Mouse (Mus musculus) intestine, embryonic 15.5 days (tissue): ENCODE measurements around the gene Gm5127. TPM values are rescaled to one million over a fixed set of nuclear protein-coding genes. Genes with fewer than 3 reads are reported as not detected.

ENCODE experiments used
- ATAC-seq: fragments of 200-750 bp; cut with Nextera tagmentation; 2 replicates; pipeline ENCODE4 v1.8.0; 2017; ENCODE audit warnings: moderate TSS enrichment, moderate library complexity
- H3K27ac ChIP-seq: fragments of 300-500 bp; sonication (generic); 2 replicates; pipeline ENCODE4 v1.5.1; 2015; ENCODE audit warnings: mild to moderate bottlenecking, inconsistent platforms
- H3K27me3 ChIP-seq: fragments of 300-500 bp; sonication (generic); replicated peaks from 2 replicates; pipeline ENCODE4 v1.6.1; 2015; ENCODE audit warnings: inconsistent platforms
- H3K36me3 ChIP-seq: fragments of 300-500 bp; sonication (generic); 2 replicates; pipeline ENCODE4 v1.6.1; 2015; ENCODE audit warnings: inconsistent platforms
- H3K4me1 ChIP-seq: fragments of 300-500 bp; sonication (generic); replicated peaks from 2 replicates; pipeline ENCODE4 v1.6.1; 2015; ENCODE audit warnings: inconsistent platforms
- H3K4me2 ChIP-seq: fragments of 300-500 bp; sonication (generic); replicated peaks from 2 replicates; pipeline ENCODE4 v1.6.1; 2015; ENCODE audit warnings: mild to moderate bottlenecking, inconsistent platforms
- H3K4me3 ChIP-seq: fragments of 300-500 bp; sonication (generic); replicated peaks from 2 replicates; pipeline ENCODE4 v1.5.1; 2015; ENCODE audit warnings: inconsistent platforms
- H3K9ac ChIP-seq: fragments of 300-500 bp; sonication (generic); 2 replicates; pipeline ENCODE4 v1.6.1; 2015; ENCODE audit warnings: inconsistent platforms
- H3K9me3 ChIP-seq: fragments of 300-500 bp; sonication (generic); 2 replicates; pipeline ENCODE4 v1.6.1; 2016; ENCODE audit warnings: inconsistent platforms
- WGBS: fragments of 180-500 bp; shearing (Covaris S2); methylation state at CpG from one replicate; pipeline ENCODE4 v1.1.7; 2015; 5-methylcytosine and 5-hydroxymethylcytosine counted together
- polyA plus RNA-seq: library from polyadenylated mRNA; unstranded; fragments of >200 nt; fragmentation: Nextera tagmentation; extraction: Ambion mirVana; gene quantifications from 2 replicates; pipeline ENCODE4 v1.2.1, GENCODE M21; 2015

Gm5127 gene
- polyA plus RNA-seq, 1 experiment from 2014 or later = 0.08 TPM

- no peaks in the 10 kb centered on the region for H3K4me1 ChIP-seq
- no peak overlapping the region for H3K27ac ChIP-seq
- H3K9ac ChIP-seq = no peak overlapping the region
- H3K4me2 ChIP-seq = no peak overlapping the region
- H3K9me3 ChIP-seq = no peaks in the 10 kb centered on the region
- no peak for ATAC-seq
- H3K27me3 ChIP-seq = no peaks in the 10 kb centered on the region
- no peak overlapping the region for H3K4me3 ChIP-seq
- no peaks in the 10 kb centered on the region for H3K36me3 ChIP-seq
These were observed 50.6 kb downstream of the Gm5127 start for GRCm38 (mm10) chrX:106633543-106633942.

- H3K9ac ChIP-seq = no peak overlapping the region
- no peaks in the 10 kb centered on the region for H3K4me1 ChIP-seq
- H3K4me3 ChIP-seq = no peak overlapping the region
- 81% methylated on average over 3 of the region's 3 CpGs for WGBS
- H3K27me3 ChIP-seq = no peaks in the 10 kb centered on the region
- ATAC-seq = no peak
- H3K9me3 ChIP-seq = no peaks in the 10 kb centered on the region
- no peak overlapping the region for H3K4me2 ChIP-seq
- no peaks in the 10 kb centered on the region for H3K36me3 ChIP-seq
- no peak overlapping the region for H3K27ac ChIP-seq
These were observed 52.0 kb downstream of the Gm5127 start for GRCm38 (mm10) chrX:106634799-106635541.

GRCm38 (mm10) chrX:106662101-106662500, 79.1 kb downstream of the Gm5127 start:
- Histone ChIP-seq H3K9ac (no peak overlapping the region), H3K4me2 (no peak overlapping the region), H3K4me1 (no peaks in the 10 kb centered on the region), H3K4me3 (no peak overlapping the region), H3K27me3 (no peaks in the 10 kb centered on the region), H3K9me3 (no peaks in the 10 kb centered on the region), H3K27ac (no peak overlapping the region), H3K36me3 (no peaks in the 10 kb centered on the region)
- no peak for ATAC-seq

- 77% methylated on average over 3 of the region's 3 CpGs for WGBS
- ATAC-seq = no peak
- Histone ChIP-seq H3K27ac (no peak overlapping the region), H3K9me3 (no peaks in the 10 kb centered on the region), H3K36me3 (no peaks in the 10 kb centered on the region), H3K4me1 (no peaks in the 10 kb centered on the region), H3K4me2 (no peak overlapping the region), H3K4me3 (no peak overlapping the region), H3K27me3 (no peaks in the 10 kb centered on the region), H3K9ac (no peak overlapping the region)
These were observed 121.6 kb downstream of the Gm5127 start for GRCm38 (mm10) chrX:106704590-106704989.

GRCm38 (mm10) chrX:106717160-106717559, 134.2 kb downstream of the Gm5127 start:
- no peaks in the 10 kb centered on the region for H3K9me3 ChIP-seq
- no peaks in the 10 kb centered on the region for H3K4me1 ChIP-seq
- no peaks in the 10 kb centered on the region for H3K36me3 ChIP-seq
- WGBS = 31% methylated on average over 2 of the region's 2 CpGs
- no peak overlapping the region for H3K4me2 ChIP-seq
- H3K9ac ChIP-seq = no peak overlapping the region
- H3K4me3 ChIP-seq = no peak overlapping the region
- no peaks in the 10 kb centered on the region for H3K27me3 ChIP-seq
- no peak overlapping the region for H3K27ac ChIP-seq
- ATAC-seq = no peak

GRCm38 (mm10) chrX:106742241-106742640, 159.3 kb downstream of the Gm5127 start:
- no peak for ATAC-seq
- Histone ChIP-seq H3K27me3 (no peaks in the 10 kb centered on the region), H3K36me3 (no peaks in the 10 kb centered on the region), H3K9me3 (no peaks in the 10 kb centered on the region), H3K4me3 (no peak overlapping the region), H3K27ac (no peak overlapping the region), H3K9ac (no peak overlapping the region), H3K4me2 (no peak overlapping the region), H3K4me1 (no peaks in the 10 kb centered on the region)

GRCm38 (mm10) chrX:106755272-106755671, 172.3 kb downstream of the Gm5127 start:
- no peaks in the 10 kb centered on the region for H3K4me1 ChIP-seq
- H3K36me3 ChIP-seq = no peaks in the 10 kb centered on the region
- WGBS = 59% methylated on average over 1 of the region's 1 CpGs
- H3K9me3 ChIP-seq = no peaks in the 10 kb centered on the region
- H3K4me3 ChIP-seq = no peak overlapping the region
- no peak overlapping the region for H3K27ac ChIP-seq
- H3K4me2 ChIP-seq = no peak overlapping the region
- no peak for ATAC-seq
- no peaks in the 10 kb centered on the region for H3K27me3 ChIP-seq
- no peak overlapping the region for H3K9ac ChIP-seq

Other genes with a start within 250 kb of the Gm5127 start
- gene Fndc3c1, start 97.8 kb upstream of the Gm5127 start, polyA plus RNA-seq = 4.1 and 4.6 TPM in 2 replicates
- gene Cysltr1, start 20.5 kb downstream of the Gm5127 start, polyA plus RNA-seq = 2.6 and 3.3 TPM in 2 replicates